Mouse (Mus musculus) lung, embryonic 16.5 days (tissue): ENCODE measurements around the gene Rab3c. TPM values are rescaled to one million over a fixed set of nuclear protein-coding genes. Genes with fewer than 3 reads are reported as not detected.
A peak's percentile ranks its signal among the peaks of the same experiment; 100 is the strongest.

Source experiments
- ATAC-seq: fragments of 200-750 bp; cut with Nextera tagmentation; 2 replicates; pipeline ENCODE4 v1.8.0; 2017; ENCODE audit warnings: low read depth, mild to moderate bottlenecking, moderate library complexity
- H3K27ac ChIP-seq: fragments of 300-500 bp; sonication (generic); 2 replicates; pipeline ENCODE4 v1.5.1; 2014; ENCODE audit warnings: mild to moderate bottlenecking, control low read depth, low read length
- H3K27me3 ChIP-seq: fragments of 300-500 bp; sonication (generic); 2 replicates; pipeline ENCODE4 v1.6.1; 2014; ENCODE audit warnings: low read depth, low read length, mixed read lengths; ENCODE audit not compliant: control insufficient read depth, insufficient read depth
- H3K36me3 ChIP-seq: fragments of 300-500 bp; sonication (generic); 2 replicates; pipeline ENCODE4 v1.6.1; 2014; ENCODE audit warnings: low read length; ENCODE audit not compliant: control insufficient read depth, insufficient read depth
- H3K4me1 ChIP-seq: fragments of 300-500 bp; sonication (generic); replicated peaks from 2 replicates; pipeline ENCODE4 v1.6.1; 2014; ENCODE audit warnings: low read length, mixed read lengths; ENCODE audit not compliant: control insufficient read depth, insufficient read depth
- H3K4me2 ChIP-seq: fragments of 300-500 bp; sonication (generic); 2 replicates; pipeline ENCODE4 v1.6.1; 2014; ENCODE audit warnings: low read depth, low read length, control low read depth
- H3K4me3 ChIP-seq: fragments of 300-500 bp; sonication (generic); 2 replicates; pipeline ENCODE4 v1.5.1; 2014; ENCODE audit warnings: mild to moderate bottlenecking, low read length, control low read depth
- H3K9ac ChIP-seq: fragments of 300-500 bp; sonication (generic); 2 replicates; pipeline ENCODE4 v1.6.1; 2014; ENCODE audit warnings: low read length, control low read depth
- H3K9me3 ChIP-seq: fragments of 300-500 bp; sonication (generic); 2 replicates; pipeline ENCODE4 v1.6.1; 2016; ENCODE audit warnings: low read length; ENCODE audit not compliant: control insufficient read depth
- WGBS: fragments of 180-500 bp; shearing (Covaris S2); extraction: QIAGEN DNeasy Blood & Tissue Kit; methylation state at CpG from one replicate; pipeline ENCODE4 v1.1.7; 2014; 5-methylcytosine and 5-hydroxymethylcytosine counted together
- polyA plus RNA-seq: library from polyadenylated mRNA; unstranded; fragments of >200 nt; fragmentation: Nextera tagmentation; extraction: Ambion mirVana; gene quantifications from 2 replicates; pipeline ENCODE4 v1.2.1, GENCODE M21; 2015

The Rab3c gene
- polyA plus RNA-seq, 1 experiment from 2014 or later, result 2.4 TPM

- no peak overlapping the region for H3K4me2 ChIP-seq
- no peaks in the 10 kb centered on the region for H3K36me3 ChIP-seq
- H3K9me3 ChIP-seq, result no peaks in the 10 kb centered on the region
- H3K4me1 ChIP-seq, result peaks cover 12% of the 10 kb centered on the region
- WGBS, result 81% methylated on average over 5 of the region's 5 CpGs
- no peak overlapping the region for H3K4me3 ChIP-seq
- H3K27ac ChIP-seq, result no peak overlapping the region
- ATAC-seq, result no peak
- H3K9ac ChIP-seq, result no peak overlapping the region
- H3K27me3 ChIP-seq, result no peaks in the 10 kb centered on the region
Observed at GRCm38 (mm10) chr13:110023031-110023430, 257.8 kb downstream of the Rab3c start.

GRCm38 (mm10) chr13:110019774-110020173 is 261.0 kb downstream of the Rab3c start:
- 37% methylated on average over 9 of the region's 9 CpGs for WGBS
- Histone ChIP-seq H3K9ac (no peak overlapping the region), H3K27me3 (no peaks in the 10 kb centered on the region), H3K36me3 (no peaks in the 10 kb centered on the region), H3K4me1 (peaks cover 12% of the 10 kb centered on the region), H3K4me2 (peak overlapping the region; percentile 86), H3K4me3 (no peak overlapping the region), H3K9me3 (no peaks in the 10 kb centered on the region), H3K27ac (no peak overlapping the region)
- ATAC-seq, result peak; percentile 27

- peak; percentile 37; the same call in 1 of the 2 replicates for ATAC-seq
- 7% methylated on average over 20 of the region's 20 CpGs for WGBS
- H3K27me3 ChIP-seq, result no peaks in the 10 kb centered on the region
Observed at GRCm38 (mm10) chr13:110018941-110019743, 261.7 kb downstream of the Rab3c start.

GRCm38 (mm10) chr13:110018431-110018901 is 262.3 kb downstream of the Rab3c start:
- peak overlapping the region; percentile 42 for H3K9ac ChIP-seq
- ATAC-seq, result peak; percentile 81

More at GRCm38 (mm10) chr13:110018941-110019743, 261.7 kb downstream of the Rab3c start:
- Histone ChIP-seq H3K9ac (peak overlapping the region; percentile 42), H3K4me2 (peak overlapping the region; percentile 86), H3K27ac (no peak overlapping the region), H3K9me3 (no peaks in the 10 kb centered on the region), H3K36me3 (no peaks in the 10 kb centered on the region), H3K4me1 (peaks cover 10% of the 10 kb centered on the region), H3K4me3 (peak overlapping the region; percentile 51)

GRCm38 (mm10) chr13:110012029-110012428 is 268.8 kb downstream of the Rab3c start:
- WGBS, result 86% methylated on average over 4 of the region's 4 CpGs
- no peaks in the 10 kb centered on the region for H3K4me1 ChIP-seq
- H3K27me3 ChIP-seq, result no peaks in the 10 kb centered on the region

More at GRCm38 (mm10) chr13:110018431-110018901, 262.3 kb downstream of the Rab3c start:
- WGBS, result 0% methylated on average over 17 of the region's 17 CpGs
- Histone ChIP-seq H3K9me3 (no peaks in the 10 kb centered on the region), H3K4me1 (peaks cover 10% of the 10 kb centered on the region), H3K4me3 (peak overlapping the region; percentile 51), H3K27me3 (no peaks in the 10 kb centered on the region), H3K36me3 (no peaks in the 10 kb centered on the region), H3K4me2 (peak overlapping the region; percentile 86), H3K27ac (no peak overlapping the region)

GRCm38 (mm10) chr13:110010876-110011275 is 269.9 kb downstream of the Rab3c start:
- Histone ChIP-seq H3K9me3 (no peaks in the 10 kb centered on the region), H3K4me2 (no peak overlapping the region), H3K4me1 (no peaks in the 10 kb centered on the region), H3K9ac (no peak overlapping the region), H3K27ac (no peak overlapping the region), H3K4me3 (no peak overlapping the region), H3K27me3 (no peaks in the 10 kb centered on the region; the same call in 1 of the 2 replicates), H3K36me3 (no peaks in the 10 kb centered on the region)
- ATAC-seq, result no peak
- 84% methylated on average over 6 of the region's 6 CpGs for WGBS

More at GRCm38 (mm10) chr13:110012029-110012428, 268.8 kb downstream of the Rab3c start:
- Histone ChIP-seq H3K4me2 (no peak overlapping the region), H3K4me3 (no peak overlapping the region), H3K36me3 (no peaks in the 10 kb centered on the region), H3K9ac (no peak overlapping the region), H3K27ac (no peak overlapping the region), H3K9me3 (no peaks in the 10 kb centered on the region)
- no peak for ATAC-seq

- no peak overlapping the region for H3K4me2 ChIP-seq
- no peaks in the 10 kb centered on the region; the same call in 1 of the 2 replicates for H3K27me3 ChIP-seq
- H3K4me3 ChIP-seq, result no peak overlapping the region
- H3K27ac ChIP-seq, result no peak overlapping the region
- H3K36me3 ChIP-seq, result no peaks in the 10 kb centered on the region
- H3K9me3 ChIP-seq, result no peaks in the 10 kb centered on the region
- H3K4me1 ChIP-seq, result no peaks in the 10 kb centered on the region
- 79% methylated on average over 8 of the region's 8 CpGs for WGBS
- no peak overlapping the region for H3K9ac ChIP-seq
- no peak for ATAC-seq
Observed at GRCm38 (mm10) chr13:110008539-110008938, 272.3 kb downstream of the Rab3c start.

- H3K36me3 ChIP-seq, result no peaks in the 10 kb centered on the region
- no peaks in the 10 kb centered on the region for H3K9me3 ChIP-seq
- no peak overlapping the region for H3K9ac ChIP-seq
- no peaks in the 10 kb centered on the region for H3K4me1 ChIP-seq
- H3K27me3 ChIP-seq, result no peaks in the 10 kb centered on the region; the same call in 1 of the 2 replicates
- ATAC-seq, result no peak
- no peak overlapping the region for H3K4me3 ChIP-seq
- 26% methylated on average over 21 of the region's 21 CpGs for WGBS
- no peak overlapping the region for H3K27ac ChIP-seq
- H3K4me2 ChIP-seq, result no peak overlapping the region
Observed at GRCm38 (mm10) chr13:110006106-110006781, 274.6 kb downstream of the Rab3c start.
